Mouse (Mus musculus): ENCODE data around the gene Slc22a3. TPM values are rescaled to one million over a fixed set of nuclear protein-coding genes. Genes with fewer than 3 reads are reported as not detected.
A peak's percentile ranks its signal among the peaks of the same experiment; 100 is the strongest.

The Slc22a3 gene
- 0.17 and 0.35 TPM in 2 replicates for polyA plus RNA-seq (2014; fragmentation: Nextera tagmentation; extraction: Ambion mirVana)

- WGBS, result 16% methylated on average over 14 of the region's 14 CpGs
These were observed at the start of gene Slc22a3 for GRCm38 (mm10) chr17:12507654-12508204. Gene Slc22a3, minus strand, starts transcription at chr17:12507704.

GRCm38 (mm10) chr17:12534353-12535145 is 27.0 kb upstream of the Slc22a3 start:
- 60% methylated on average over 13 of the region's 13 CpGs for whole genome bisulfite sequencing
- no peak overlapping the region for H3K4me2 ChIP-seq (replicated peaks; ENCODE audit: low read depth, low read length)
- ATAC-seq (ENCODE audit: low FRiP score) (no peak), DNase-seq (ENCODE audit: low spot score) (peak; percentile 82)
- H3K9me3 ChIP-seq (ENCODE audit: control insufficient read depth, low read length), result no peaks in the 10 kb centered on the region
- no peaks in the 10 kb centered on the region for H3K36me3 ChIP-seq (ENCODE audit: control insufficient read depth, insufficient read depth, low read length)
- no peak overlapping the region for H3K9ac ChIP-seq (ENCODE audit: low read depth, low read length)
- no peaks in the 10 kb centered on the region for H3K27me3 ChIP-seq (ENCODE audit: control insufficient read depth, insufficient read depth, low read length)
- no peak overlapping the region for H3K27ac ChIP-seq (ENCODE audit: low read depth, low read length)
- no peak overlapping the region for H3K4me3 ChIP-seq (ENCODE audit: low read depth, low read length)
- no peaks in the 10 kb centered on the region for H3K4me1 ChIP-seq (replicated peaks; ENCODE audit: control insufficient read depth, insufficient read depth, low read length)

More at GRCm38 (mm10) chr17:12507654-12508204, at the start of gene Slc22a3:
- Histone ChIP-seq H3K27ac (ENCODE audit: low read depth, low read length) (no peak within 1 kb of the TSS), H3K27me3 (ENCODE audit: control insufficient read depth, insufficient read depth, low read length) (peaks cover 38% of the 10 kb centered on the region), H3K4me3 (ENCODE audit: low read depth, low read length) (peak within 1 kb of the TSS; percentile 21; the same call in 1 of the 2 replicates), H3K4me1 (replicated peaks; ENCODE audit: control insufficient read depth, insufficient read depth, low read length) (peaks cover 2% of the 10 kb centered on the region; the same call in 1 of the 2 replicates), H3K9ac (ENCODE audit: low read depth, low read length) (no peak within 1 kb of the TSS), H3K36me3 (ENCODE audit: control insufficient read depth, insufficient read depth, low read length) (no peaks in the 10 kb centered on the region), H3K9me3 (ENCODE audit: control insufficient read depth, low read length) (no peaks in the 10 kb centered on the region), H3K4me2 (replicated peaks; ENCODE audit: low read depth, low read length) (peak within 1 kb of the TSS; percentile 45)
- ATAC-seq (ENCODE audit: low FRiP score) (no peak), DNase-seq (ENCODE audit: low spot score) (peak; percentile 8)

GRCm38 (mm10) chr17:12532115-12532514 is 24.6 kb upstream of the Slc22a3 start:
- no peaks in the 10 kb centered on the region for H3K4me1 ChIP-seq (replicated peaks; ENCODE audit: control insufficient read depth, insufficient read depth, low read length)
- H3K9me3 ChIP-seq (ENCODE audit: control insufficient read depth, low read length), result no peaks in the 10 kb centered on the region
- H3K27ac ChIP-seq (ENCODE audit: low read depth, low read length), result no peak overlapping the region
- H3K4me2 ChIP-seq (replicated peaks; ENCODE audit: low read depth, low read length), result no peak overlapping the region
- WGBS, result 35% methylated on average over 5 of the region's 5 CpGs
- no peak overlapping the region for H3K4me3 ChIP-seq (ENCODE audit: low read depth, low read length)
- H3K9ac ChIP-seq (ENCODE audit: low read depth, low read length), result no peak overlapping the region
- DNase-seq (ENCODE audit: low spot score) (peak; percentile 78), ATAC-seq (ENCODE audit: low FRiP score) (no peak)
- H3K36me3 ChIP-seq (ENCODE audit: control insufficient read depth, insufficient read depth, low read length), result no peaks in the 10 kb centered on the region
- H3K27me3 ChIP-seq (ENCODE audit: control insufficient read depth, insufficient read depth, low read length), result no peaks in the 10 kb centered on the region

GRCm38 (mm10) chr17:12530081-12530480 is 22.6 kb upstream of the Slc22a3 start:
- ATAC-seq (ENCODE audit: low FRiP score), result no peak
- 76% methylated on average over 6 of the region's 6 CpGs for WGBS
- H3K36me3 ChIP-seq (ENCODE audit: control insufficient read depth, insufficient read depth, low read length), result no peaks in the 10 kb centered on the region
- DNase-seq (ENCODE audit: low spot score), result no peak
- H3K9me3 ChIP-seq (ENCODE audit: control insufficient read depth, low read length), result no peaks in the 10 kb centered on the region
- no peaks in the 10 kb centered on the region for H3K27me3 ChIP-seq (ENCODE audit: control insufficient read depth, insufficient read depth, low read length)
- H3K27ac ChIP-seq (ENCODE audit: low read depth, low read length), result no peak overlapping the region
- H3K4me3 ChIP-seq (ENCODE audit: low read depth, low read length), result no peak overlapping the region
- no peaks in the 10 kb centered on the region for H3K4me1 ChIP-seq (replicated peaks; ENCODE audit: control insufficient read depth, insufficient read depth, low read length)
- no peak overlapping the region for H3K9ac ChIP-seq (ENCODE audit: low read depth, low read length)
- H3K4me2 ChIP-seq (replicated peaks; ENCODE audit: low read depth, low read length), result no peak overlapping the region

GRCm38 (mm10) chr17:12529384-12529985 is 22.0 kb upstream of the Slc22a3 start:
- H3K4me1 ChIP-seq (replicated peaks; ENCODE audit: control insufficient read depth, insufficient read depth, low read length), result no peaks in the 10 kb centered on the region
- H3K9me3 ChIP-seq (ENCODE audit: control insufficient read depth, low read length), result no peaks in the 10 kb centered on the region
- H3K9ac ChIP-seq (ENCODE audit: low read depth, low read length), result no peak overlapping the region
- no peaks in the 10 kb centered on the region for H3K36me3 ChIP-seq (ENCODE audit: control insufficient read depth, insufficient read depth, low read length)
- no peak overlapping the region for H3K4me3 ChIP-seq (ENCODE audit: low read depth, low read length)
- 59% methylated on average over 4 of the region's 4 CpGs for WGBS
- no peak for ATAC-seq (ENCODE audit: low FRiP score)
- H3K27me3 ChIP-seq (ENCODE audit: control insufficient read depth, insufficient read depth, low read length), result no peaks in the 10 kb centered on the region
- H3K27ac ChIP-seq (ENCODE audit: low read depth, low read length), result no peak overlapping the region
- DNase-seq (ENCODE audit: low spot score), result no peak
- no peak overlapping the region for H3K4me2 ChIP-seq (replicated peaks; ENCODE audit: low read depth, low read length)

GRCm38 (mm10) chr17:12519089-12519488 is 11.6 kb upstream of the Slc22a3 start:
- no peak overlapping the region for H3K4me3 ChIP-seq (ENCODE audit: low read depth, low read length)
- no peaks in the 10 kb centered on the region for H3K4me1 ChIP-seq (replicated peaks; ENCODE audit: control insufficient read depth, insufficient read depth, low read length)
- ATAC-seq (ENCODE audit: low FRiP score) (no peak), DNase-seq (ENCODE audit: low spot score) (no peak)
- WGBS, result 68% methylated on average over 2 of the region's 2 CpGs
- no peak overlapping the region for H3K9ac ChIP-seq (ENCODE audit: low read depth, low read length)
- no peak overlapping the region for H3K27ac ChIP-seq (ENCODE audit: low read depth, low read length)
- no peaks in the 10 kb centered on the region for H3K36me3 ChIP-seq (ENCODE audit: control insufficient read depth, insufficient read depth, low read length)
- no peak overlapping the region for H3K4me2 ChIP-seq (replicated peaks; ENCODE audit: low read depth, low read length)
- H3K27me3 ChIP-seq (ENCODE audit: control insufficient read depth, insufficient read depth, low read length), result no peaks in the 10 kb centered on the region
- no peaks in the 10 kb centered on the region for H3K9me3 ChIP-seq (ENCODE audit: control insufficient read depth, low read length)

GRCm38 (mm10) chr17:12518194-12518593 is 10.7 kb upstream of the Slc22a3 start:
- Histone ChIP-seq H3K36me3 (ENCODE audit: control insufficient read depth, insufficient read depth, low read length) (no peaks in the 10 kb centered on the region), H3K4me3 (ENCODE audit: low read depth, low read length) (no peak overlapping the region), H3K27me3 (ENCODE audit: control insufficient read depth, insufficient read depth, low read length) (no peaks in the 10 kb centered on the region), H3K27ac (ENCODE audit: low read depth, low read length) (no peak overlapping the region), H3K9ac (ENCODE audit: low read depth, low read length) (no peak overlapping the region), H3K4me1 (replicated peaks; ENCODE audit: control insufficient read depth, insufficient read depth, low read length) (no peaks in the 10 kb centered on the region), H3K9me3 (ENCODE audit: control insufficient read depth, low read length) (no peaks in the 10 kb centered on the region), H3K4me2 (replicated peaks; ENCODE audit: low read depth, low read length) (no peak overlapping the region)
- ATAC-seq (ENCODE audit: low FRiP score), result no peak
- no peak for DNase-seq (ENCODE audit: low spot score)
- WGBS, result 92% methylated on average over 6 of the region's 6 CpGs

- Histone ChIP-seq H3K4me3 (ENCODE audit: low read depth, low read length) (no peak overlapping the region), H3K9ac (ENCODE audit: low read depth, low read length) (no peak overlapping the region), H3K27me3 (ENCODE audit: control insufficient read depth, insufficient read depth, low read length) (peaks cover under 1% of the 10 kb centered on the region), H3K27ac (ENCODE audit: low read depth, low read length) (no peak overlapping the region), H3K4me2 (replicated peaks; ENCODE audit: low read depth, low read length) (no peak overlapping the region), H3K36me3 (ENCODE audit: control insufficient read depth, insufficient read depth, low read length) (no peaks in the 10 kb centered on the region), H3K9me3 (ENCODE audit: control insufficient read depth, low read length) (no peaks in the 10 kb centered on the region), H3K4me1 (replicated peaks; ENCODE audit: control insufficient read depth, insufficient read depth, low read length) (no peaks in the 10 kb centered on the region)
- DNase-seq (ENCODE audit: low spot score), result no peak
- WGBS, result 86% methylated on average over 5 of the region's 5 CpGs
- ATAC-seq (ENCODE audit: low FRiP score), result no peak
These were observed 6.5 kb upstream of the Slc22a3 start for GRCm38 (mm10) chr17:12513997-12514396.
